Mouse (Mus musculus): Measurements from ENCODE around the gene Slc9a1.

The Slc9a1 gene

GRCm38 (mm10) chr4:133442194-133442593 lies 72.7 kb downstream of the Slc9a1 start:
- DNase-seq = no peak

DNA sequence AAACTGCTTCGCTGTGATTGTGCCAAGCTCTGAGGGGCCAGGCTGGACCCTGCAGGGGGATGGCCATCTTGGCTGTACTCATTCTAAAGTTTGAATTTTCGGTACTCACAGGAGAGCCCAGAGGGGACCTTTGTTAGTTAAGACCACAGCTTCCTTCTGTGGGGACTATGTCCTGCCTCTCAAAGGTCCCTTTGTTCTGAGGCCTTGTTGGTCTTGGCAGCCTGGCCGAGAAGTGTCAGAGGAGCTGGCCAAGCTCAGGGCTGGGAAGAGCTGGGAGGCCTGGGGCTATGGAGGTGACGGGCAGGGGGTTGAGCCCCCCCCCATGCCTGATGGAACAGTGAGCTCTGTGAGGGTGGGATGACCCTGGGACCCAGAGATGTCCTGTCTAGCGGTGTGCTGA lies 73.6 kb downstream of the Slc9a1 start:
- no peak for DNase-seq

DNA sequence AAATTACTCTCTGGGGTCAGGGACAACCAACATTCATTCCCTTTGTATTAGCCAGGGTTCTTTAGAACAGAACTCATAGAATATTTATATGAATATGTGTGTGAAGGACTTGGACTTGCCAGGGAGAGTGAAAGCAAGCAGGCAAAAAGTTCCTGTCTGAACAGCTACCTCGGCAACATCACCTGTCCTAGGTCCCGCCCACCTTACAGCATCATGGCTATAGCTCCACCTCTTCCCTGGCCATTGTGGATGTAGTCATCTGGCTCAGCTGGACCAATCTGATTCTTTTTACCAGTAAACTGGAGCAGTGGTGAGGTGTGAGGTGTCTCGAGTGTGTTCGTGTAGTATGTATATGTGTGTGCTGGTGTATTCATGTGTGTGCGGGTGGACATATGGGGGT lies 76.2 kb downstream of the Slc9a1 start:
- DNase-seq = no peak

DNA sequence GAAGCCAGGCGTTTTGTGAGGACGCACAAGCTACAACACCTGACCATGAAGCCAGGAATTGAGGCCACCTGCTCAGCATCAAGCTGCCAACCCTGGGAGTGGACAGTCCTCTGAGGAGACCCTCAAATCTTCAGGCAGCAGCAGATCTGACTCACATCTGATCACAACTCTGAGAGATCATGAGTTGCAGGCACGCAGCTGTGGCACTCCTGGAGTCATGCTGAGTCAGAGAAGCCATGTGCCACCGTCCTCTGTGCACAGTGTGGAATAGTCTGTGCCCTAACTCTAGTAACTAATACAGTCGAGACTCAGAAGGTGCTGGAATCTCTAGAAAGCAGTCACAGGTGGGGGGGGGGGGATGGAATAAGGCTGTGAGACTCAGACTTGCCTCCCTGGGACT lies 77.9 kb downstream of the Slc9a1 start:
- no peak for DNase-seq

- no peak for DNase-seq
Observed at GRCm38 (mm10) chr4:133447967-133448366, 78.5 kb downstream of the Slc9a1 start.

DNA sequence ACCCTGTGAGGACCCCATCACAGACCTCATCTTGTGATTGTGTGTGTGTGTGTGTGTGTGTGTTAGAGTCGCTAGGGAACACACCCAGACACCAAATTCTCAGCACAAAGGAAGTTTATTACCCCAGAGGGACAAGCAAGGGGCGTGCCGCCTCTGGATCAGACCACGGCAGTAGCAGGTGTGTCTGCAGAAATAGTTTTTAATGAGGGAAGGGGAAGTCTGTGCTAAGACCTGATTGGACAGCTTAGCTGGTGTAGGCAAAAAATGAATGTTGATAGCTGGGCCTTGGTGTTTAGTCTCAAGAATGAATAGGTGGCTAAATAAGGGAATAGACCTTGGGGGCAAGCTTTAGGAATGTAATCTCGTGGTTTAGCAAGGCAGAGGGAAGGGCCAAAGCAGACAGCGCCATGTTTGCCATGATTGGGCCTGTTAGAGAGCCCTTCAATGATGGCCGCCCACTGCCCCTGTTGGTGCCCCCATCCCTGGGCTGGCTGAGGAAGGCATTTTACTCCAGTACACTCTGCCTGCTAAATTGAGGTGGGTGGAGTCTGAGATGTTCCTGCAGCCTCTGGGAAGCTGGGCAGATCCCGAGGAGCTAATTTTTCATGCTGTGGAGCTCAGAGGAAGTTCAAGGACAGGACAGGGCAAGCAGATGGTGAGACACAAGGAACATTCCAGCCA lies 79.3 kb downstream of the Slc9a1 start:
- DNase-seq = no peak

DNA sequence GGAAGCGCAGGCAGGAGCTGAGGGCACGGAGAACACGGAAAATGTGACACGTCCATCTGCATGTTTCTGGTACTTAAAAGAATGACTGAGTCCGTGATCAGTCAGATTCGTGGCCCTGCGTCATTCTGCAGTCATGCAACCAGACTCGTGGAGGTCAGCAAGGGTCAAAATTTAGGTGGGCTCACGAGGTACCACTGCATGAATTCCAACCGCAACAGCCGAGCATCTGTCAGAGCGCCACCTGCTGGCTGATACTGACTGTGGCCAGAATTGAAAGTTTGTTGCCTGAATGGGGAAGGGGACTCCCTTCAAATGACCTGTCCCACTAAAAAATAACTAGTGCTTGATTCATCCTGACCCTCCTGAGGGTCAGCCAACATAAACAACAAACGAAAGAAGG lies 80.2 kb downstream of the Slc9a1 start:
- peak; percentile 38 for DNase-seq

GRCm38 (mm10) chr4:133451536-133451935 lies 82.0 kb downstream of the Slc9a1 start:
- DNase-seq = peak; percentile 86

- DNase-seq = no peak
Observed at GRCm38 (mm10) chr4:133452433-133452832, 82.9 kb downstream of the Slc9a1 start.

GRCm38 (mm10) chr4:133458044-133458443 lies 88.5 kb downstream of the Slc9a1 start:
- no peak for DNase-seq

- peak; percentile 49 for DNase-seq
Observed at GRCm38 (mm10) chr4:133460006-133460405, 90.5 kb downstream of the Slc9a1 start.

GRCm38 (mm10) chr4:133460796-133461325 lies 91.4 kb downstream of the Slc9a1 start:
- DNase-seq = no peak

DNA sequence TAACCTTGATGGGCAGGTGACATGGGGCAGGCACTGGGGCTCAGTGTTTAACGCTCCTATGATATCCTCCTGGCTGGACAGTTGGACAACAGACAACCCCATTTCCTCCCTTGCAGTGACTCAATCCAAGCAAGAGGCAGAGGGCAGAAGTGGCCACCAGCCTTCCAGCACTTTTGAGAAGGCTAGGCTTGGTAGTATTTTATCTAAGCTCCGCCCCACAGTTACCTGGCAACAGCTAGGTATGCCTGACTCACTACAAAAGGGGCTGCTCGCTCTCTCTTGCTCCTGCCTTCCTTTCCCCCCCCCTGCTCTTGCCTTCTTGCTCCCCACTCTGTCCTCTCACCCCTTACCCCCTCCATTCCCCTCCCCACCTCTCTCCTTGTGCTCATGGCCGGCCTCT lies 91.9 kb downstream of the Slc9a1 start:
- DNase-seq = no peak

DNA sequence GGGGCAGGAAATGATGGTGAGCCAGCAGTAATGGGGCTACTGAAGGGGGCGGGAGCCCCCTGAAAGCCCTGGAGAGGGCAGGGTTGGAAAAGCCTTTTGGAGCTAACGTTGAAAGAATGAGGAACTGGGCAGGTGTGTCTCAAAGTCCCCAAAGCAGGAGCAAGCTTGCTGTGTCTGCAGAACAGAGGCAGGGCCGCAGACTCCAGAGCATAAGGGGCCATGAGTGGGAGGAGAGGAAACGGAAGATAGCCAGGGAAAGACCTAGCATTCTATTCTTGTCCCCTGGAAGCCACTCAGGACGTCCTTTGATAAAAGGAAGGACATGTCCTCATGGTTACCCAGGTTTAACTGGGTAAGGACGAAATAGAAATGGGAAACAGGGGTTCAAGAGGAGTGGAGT lies 93.7 kb downstream of the Slc9a1 start:
- no peak for DNase-seq

- peak; percentile 83 for DNase-seq
Observed at GRCm38 (mm10) chr4:133468080-133468479, 98.6 kb downstream of the Slc9a1 start.

DNA sequence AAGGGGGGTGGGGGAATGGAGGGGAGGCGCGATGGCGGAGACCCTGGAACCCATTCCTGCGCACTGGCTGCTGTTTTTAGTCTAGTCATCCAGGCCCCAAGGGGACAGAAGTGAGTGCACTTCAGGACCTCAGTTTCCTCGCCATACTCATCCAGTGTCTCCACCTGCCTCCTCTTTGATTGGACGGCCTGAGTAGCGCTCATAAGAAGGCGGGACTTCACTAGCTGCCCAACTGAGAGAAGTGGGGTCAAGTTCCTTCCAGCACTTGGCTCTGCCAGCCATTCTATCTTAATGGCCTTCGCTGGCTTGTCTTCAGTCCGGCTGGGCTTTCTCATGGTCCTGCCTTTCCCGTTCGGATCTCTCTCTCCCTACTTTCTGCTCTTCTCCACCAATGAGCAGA lies 99.6 kb downstream of the Slc9a1 start:
- DNase-seq = no peak

DNA sequence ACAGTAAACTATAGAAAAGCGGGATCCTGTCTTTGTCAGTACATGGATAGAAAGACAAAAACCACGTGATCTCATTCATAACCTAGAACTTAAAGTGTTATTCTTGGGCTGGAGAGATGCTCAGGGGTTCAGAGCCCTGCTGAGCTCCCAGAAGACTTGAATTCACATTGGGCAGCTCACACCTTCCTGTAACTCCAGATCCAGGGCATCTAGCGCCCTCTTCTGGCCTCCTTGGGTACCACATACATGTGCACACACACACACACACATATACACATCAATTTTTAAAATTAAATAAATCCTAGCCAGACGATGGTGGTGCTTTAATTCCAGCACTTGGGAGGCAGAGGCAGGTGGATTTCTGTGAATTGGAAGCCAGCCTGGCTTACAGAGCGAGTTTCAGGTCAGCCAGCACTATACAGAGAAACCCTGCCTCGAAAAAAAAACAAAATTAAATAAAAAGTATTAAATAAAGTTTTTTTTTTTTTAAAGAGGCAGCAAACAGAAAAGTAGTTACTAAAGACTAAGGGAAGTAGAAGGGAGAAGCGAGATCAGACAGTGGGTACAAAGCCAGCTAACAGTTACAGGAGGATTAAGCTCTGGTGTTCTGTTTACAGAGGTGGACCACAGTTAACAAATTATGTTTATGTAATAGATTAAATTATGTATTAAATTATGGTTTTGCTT lies 101.8 kb downstream of the Slc9a1 start:
- no peak for DNase-seq

All from kidney, adult 9 months (tissue).